Mouse (Mus musculus): ENCODE data around the gene Mrps9.
A peak's percentile ranks its signal among the peaks of the same experiment; 100 is the strongest.

Gene Mrps9

DNA sequence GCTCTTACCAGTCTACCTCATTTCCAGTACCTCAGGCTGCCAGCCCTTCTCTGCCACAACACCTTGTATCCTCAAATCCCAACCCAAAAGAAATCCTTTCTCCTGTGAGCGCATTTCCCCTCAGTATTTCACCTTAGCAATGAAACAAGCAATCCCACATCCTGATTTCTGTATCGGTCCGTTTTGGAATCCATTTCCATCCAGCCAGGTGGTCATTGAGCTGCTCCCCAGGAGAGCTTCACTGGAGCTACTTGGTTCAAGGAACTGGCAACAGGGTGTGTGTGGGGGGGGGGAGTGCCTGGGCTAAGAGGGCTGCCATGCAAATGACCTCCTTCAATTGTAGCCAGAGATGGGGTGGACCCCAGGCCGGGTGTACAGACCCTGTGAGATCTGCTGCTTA is 56.1 kb downstream of the Mrps9 start:
- DNase-seq = no peak

DNA sequence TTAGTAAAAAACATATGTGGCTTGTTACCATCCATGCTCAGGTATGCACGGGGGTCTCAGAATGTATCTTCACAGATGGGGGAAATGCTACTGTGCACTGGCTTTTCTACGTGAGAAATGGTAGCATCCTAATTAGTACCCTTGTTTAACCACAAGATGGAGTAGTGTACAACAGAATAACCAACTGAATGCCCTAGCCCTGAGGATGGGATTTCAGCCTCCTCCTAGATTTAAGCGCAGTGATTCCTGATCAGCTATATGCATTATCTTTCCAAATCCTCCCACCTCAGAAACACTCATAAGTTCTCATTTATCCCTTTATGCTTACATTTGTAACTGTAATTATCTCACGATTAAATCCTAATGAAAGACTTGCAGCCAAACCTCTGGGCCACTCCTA is 64.0 kb downstream of the Mrps9 start:
- no peak for DNase-seq

DNA sequence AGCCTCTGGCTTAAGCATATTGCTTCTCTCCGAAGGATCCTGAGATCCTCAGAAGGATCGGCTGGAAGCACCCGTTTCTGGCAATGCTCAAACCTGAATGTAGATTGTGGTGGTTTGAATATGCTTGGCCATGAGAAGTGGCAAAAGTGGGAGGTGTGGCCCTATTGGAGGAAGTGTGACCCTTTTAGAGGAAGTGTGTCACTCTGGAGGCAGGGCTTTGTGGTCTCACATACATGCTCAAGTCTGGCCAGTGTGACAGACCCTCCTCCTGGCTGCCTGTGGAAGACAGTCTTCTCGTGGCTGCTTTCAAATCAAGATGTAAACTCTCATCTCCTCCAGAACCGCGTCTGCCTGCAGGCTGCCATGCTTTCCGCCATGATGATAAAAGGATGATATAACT is 65.7 kb downstream of the Mrps9 start:
- DNase-seq = no peak

DNA sequence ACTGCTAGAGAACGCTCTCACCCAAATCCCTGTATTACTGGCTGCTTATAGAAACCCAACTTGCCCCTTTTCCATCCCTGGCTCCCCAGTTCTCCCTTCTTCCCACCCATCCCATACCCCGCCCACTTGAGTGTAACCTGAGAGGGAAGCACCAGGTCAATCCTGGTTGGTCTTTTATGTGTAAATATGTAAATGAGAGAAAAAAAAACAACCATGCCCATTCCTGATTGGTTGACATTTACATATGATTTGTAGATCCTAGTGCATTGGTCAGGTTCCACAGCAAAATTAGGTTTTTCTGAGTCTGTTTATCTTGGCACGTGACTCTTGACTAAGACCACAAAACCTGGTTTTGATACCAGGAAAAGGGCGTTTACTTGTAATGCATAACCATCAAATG is 66.9 kb downstream of the Mrps9 start:
- no peak for DNase-seq

DNA sequence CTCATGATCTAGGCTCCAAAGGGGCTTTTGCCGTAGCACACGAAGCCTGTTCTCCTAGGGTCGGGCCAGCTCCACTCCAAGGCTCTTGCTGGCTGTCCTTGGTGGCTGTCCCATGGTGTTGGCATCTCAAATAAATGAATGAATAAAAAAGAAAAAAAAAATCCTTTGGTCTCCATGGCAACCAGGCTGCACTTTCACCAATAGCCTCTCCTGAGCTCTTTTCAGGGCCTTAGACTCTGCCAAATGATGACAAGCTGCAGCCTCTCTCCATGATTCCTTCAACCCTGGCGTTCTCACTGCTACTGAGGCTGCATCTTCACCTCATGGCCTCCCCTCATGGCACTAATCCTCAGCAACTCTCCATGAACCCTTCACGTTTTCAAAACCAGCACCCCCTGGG is 72.9 kb downstream of the Mrps9 start:
- no peak for DNase-seq

- DNase-seq = no peak
Observed at GRCm38 (mm10) chr1:42933613-42934012, 82.6 kb downstream of the Mrps9 start.

DNA sequence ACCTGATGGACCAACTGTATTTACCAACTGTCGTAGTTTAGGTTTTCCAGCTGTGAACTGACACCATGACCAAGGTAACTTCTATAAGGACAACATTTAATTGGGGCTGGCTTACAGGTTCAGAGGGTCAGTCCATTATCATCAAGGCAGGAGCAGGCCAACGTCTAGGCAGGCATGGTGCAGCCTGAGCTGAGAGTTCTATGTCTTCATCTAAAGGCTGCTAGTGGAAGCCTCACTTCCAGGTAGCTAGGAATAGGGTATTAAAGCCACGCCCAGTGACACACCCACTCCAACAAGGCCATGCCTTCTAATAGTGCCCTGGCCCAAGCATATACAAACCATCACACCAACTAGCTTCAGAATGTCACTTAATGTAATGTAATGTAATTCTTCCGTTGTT is 97.5 kb downstream of the Mrps9 start:
- DNase-seq = no peak

DNA sequence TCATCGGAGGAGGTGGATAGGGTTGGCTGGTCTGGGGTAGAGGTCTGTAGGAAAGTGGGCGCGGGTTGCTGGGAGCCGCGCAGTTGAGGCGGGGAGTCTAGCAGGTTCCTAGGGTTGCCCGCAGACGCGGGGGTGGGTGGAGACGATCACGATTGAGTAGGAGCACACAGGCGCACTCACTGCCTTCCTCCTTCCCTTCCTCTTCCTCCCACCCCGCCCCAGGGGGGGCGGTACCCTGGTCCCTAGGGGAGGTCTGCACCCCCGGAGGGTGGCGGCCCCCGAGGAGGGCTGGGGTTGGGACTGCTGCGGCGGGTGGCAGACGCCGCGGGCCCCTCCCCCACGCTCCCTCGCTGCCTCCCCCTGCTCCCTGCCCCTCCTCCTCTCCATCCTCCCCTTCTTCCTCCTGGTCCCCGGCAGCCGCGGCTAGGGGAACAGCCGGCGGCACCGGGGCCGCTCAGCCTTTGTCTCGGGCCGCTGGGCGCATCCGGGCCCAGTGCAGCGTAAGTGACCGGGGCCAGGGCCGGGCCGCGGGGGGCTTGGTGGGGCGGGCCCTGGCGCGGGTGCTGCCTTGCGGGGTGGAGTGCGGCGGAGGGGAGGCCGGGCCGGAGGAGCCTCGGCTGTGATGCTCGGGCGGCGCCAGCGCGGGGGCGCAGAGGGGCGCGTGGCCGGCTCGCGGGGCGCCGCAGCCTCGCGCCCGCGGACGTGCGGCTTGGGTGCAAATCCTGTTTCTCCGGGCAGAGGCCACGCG is 101.9 kb downstream of the Mrps9 start, which contains the start of gene Gpr45:
Gene Gpr45 (plus strand): TSS at position 139 of the 748 bp plus-strand sequence.
- peak; percentile 72 for DNase-seq

DNA sequence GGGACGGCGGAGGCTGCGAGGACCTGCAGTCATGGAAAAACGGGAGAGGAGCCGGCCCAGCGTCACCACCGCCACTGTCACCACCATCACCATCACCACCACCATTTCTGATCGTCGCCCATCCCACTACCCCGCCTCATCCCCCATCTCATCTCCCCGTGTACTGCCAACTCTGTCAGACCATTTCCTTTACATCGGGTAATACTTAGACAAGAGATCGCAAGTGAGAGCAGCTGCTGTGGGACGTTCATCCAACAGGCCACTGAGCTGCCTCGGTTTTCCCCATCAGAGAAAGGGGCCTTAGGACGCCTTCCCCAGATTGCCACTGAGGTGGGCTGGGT is 102.4 kb downstream of the Mrps9 start:
- no peak for DNase-seq
